Mouse (Mus musculus): ENCODE measurements around the gene Tox2. TPM values are rescaled to one million over a fixed set of nuclear protein-coding genes. Genes with fewer than 3 reads are reported as not detected.

Gene Tox2
- polyA plus RNA-seq, 1 experiment from 2014 or later, result 0.67 TPM

DNA sequence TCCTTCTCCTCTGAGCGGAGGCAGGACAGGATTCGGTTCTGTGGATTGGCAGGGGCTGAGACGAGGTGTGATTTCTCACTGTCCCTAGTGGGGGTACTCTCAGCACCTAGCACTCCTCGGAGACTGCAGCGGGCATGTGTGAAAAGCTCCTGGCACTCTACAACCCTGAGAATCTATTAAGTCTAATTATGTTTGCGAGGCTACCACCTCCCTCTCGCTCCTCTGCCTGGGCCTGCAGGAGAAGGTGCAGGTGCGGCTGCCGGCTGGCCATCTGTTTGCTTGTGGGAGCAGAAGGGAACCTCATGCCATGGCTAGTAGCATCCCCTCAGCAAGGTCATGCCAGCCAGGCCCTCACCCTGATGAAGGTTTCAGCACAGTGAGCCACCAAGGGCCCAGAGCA lies 100.1 kb downstream of the Tox2 start:
- Histone ChIP-seq H3K4me3 (ENCODE audit: low read depth, low read length) (no peak overlapping the region), H3K4me2 (ENCODE audit: low read depth, low read length) (no peak overlapping the region), H3K27me3 (ENCODE audit: control insufficient read depth, insufficient read depth, low read depth, low read length) (no peaks in the 10 kb centered on the region), H3K9ac (ENCODE audit: low read depth, low read length) (no peak overlapping the region), H3K27ac (ENCODE audit: low read length) (no peak overlapping the region), H3K4me1 (ENCODE audit: control insufficient read depth, low read depth, low read length) (no peaks in the 10 kb centered on the region), H3K36me3 (ENCODE audit: control insufficient read depth, insufficient read depth) (no peaks in the 10 kb centered on the region), H3K9me3 (replicated peaks; ENCODE audit: control insufficient read depth, low read length) (no peaks in the 10 kb centered on the region)
- no peak for ATAC-seq (ENCODE audit: low read depth)
- WGBS (ENCODE audit: insufficient replicate concordance), result 59% methylated on average over 9 of the region's 9 CpGs

DNA sequence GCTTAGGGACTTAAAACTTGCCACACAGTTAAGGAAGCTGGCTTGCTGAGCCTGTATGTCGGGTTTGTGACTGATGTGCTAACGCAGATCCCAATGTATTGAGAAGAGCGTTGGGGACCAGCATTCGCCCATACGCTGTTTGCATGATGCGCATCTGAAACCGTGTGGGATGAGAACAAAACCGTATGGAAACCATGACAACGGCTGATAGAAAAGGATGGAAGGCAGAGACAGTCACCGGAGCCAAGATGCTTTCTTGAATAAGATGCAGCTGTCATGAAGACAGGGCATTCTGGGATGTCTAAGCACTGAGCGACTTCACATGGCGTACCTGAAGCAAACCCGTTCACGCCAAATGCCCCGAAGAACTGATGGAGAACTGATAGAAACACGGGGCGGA lies 106.5 kb downstream of the Tox2 start:
- WGBS (ENCODE audit: insufficient replicate concordance), result 76% methylated on average over 17 of the region's 17 CpGs
- H3K36me3 ChIP-seq (ENCODE audit: control insufficient read depth, insufficient read depth), result no peaks in the 10 kb centered on the region
- no peak overlapping the region for H3K27ac ChIP-seq (ENCODE audit: low read length)
- no peaks in the 10 kb centered on the region for H3K4me1 ChIP-seq (ENCODE audit: control insufficient read depth, low read depth, low read length)
- no peak overlapping the region for H3K9ac ChIP-seq (ENCODE audit: low read depth, low read length)
- ATAC-seq (ENCODE audit: low read depth), result no peak
- no peak overlapping the region for H3K4me2 ChIP-seq (ENCODE audit: low read depth, low read length)
- no peaks in the 10 kb centered on the region for H3K27me3 ChIP-seq (ENCODE audit: control insufficient read depth, insufficient read depth, low read depth, low read length)
- H3K4me3 ChIP-seq (ENCODE audit: low read depth, low read length), result no peak overlapping the region
- H3K9me3 ChIP-seq (replicated peaks; ENCODE audit: control insufficient read depth, low read length), result no peaks in the 10 kb centered on the region

DNA sequence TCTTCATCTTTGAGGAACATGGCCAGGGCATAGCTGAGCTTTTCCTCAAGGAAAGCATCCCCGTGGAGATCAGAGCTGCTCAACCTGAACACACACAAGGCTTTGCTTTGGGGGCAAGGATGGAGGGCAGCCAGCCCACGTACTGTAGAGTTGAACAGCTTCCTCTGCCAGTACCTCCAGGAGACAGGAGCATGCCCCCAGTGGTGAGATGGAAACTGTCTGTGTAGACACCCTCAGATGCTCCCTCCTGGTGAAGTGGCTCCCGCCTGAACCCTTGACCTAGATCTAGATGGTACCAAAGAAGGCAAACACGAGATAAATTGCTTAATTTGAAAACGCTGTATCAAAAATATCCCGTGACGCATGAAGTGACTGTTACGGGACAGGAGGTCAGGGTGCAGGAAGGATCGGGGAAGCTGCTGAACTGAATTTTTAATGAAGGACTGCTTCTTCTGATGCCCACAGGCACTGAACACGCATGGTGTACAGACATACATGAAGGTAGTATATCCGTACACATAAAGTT lies 107.3 kb downstream of the Tox2 start:
- no peak overlapping the region for H3K4me3 ChIP-seq (ENCODE audit: low read depth, low read length)
- ATAC-seq (ENCODE audit: low read depth), result no peak
- H3K4me1 ChIP-seq (ENCODE audit: control insufficient read depth, low read depth, low read length), result no peaks in the 10 kb centered on the region
- no peak overlapping the region for H3K27ac ChIP-seq (ENCODE audit: low read length)
- no peak overlapping the region for H3K9ac ChIP-seq (ENCODE audit: low read depth, low read length)
- H3K36me3 ChIP-seq (ENCODE audit: control insufficient read depth, insufficient read depth), result no peaks in the 10 kb centered on the region
- H3K9me3 ChIP-seq (replicated peaks; ENCODE audit: control insufficient read depth, low read length), result no peaks in the 10 kb centered on the region
- WGBS (ENCODE audit: insufficient replicate concordance), result 57% methylated on average over 11 of the region's 11 CpGs
- no peaks in the 10 kb centered on the region for H3K27me3 ChIP-seq (ENCODE audit: control insufficient read depth, insufficient read depth, low read depth, low read length)
- H3K4me2 ChIP-seq (ENCODE audit: low read depth, low read length), result no peak overlapping the region

DNA sequence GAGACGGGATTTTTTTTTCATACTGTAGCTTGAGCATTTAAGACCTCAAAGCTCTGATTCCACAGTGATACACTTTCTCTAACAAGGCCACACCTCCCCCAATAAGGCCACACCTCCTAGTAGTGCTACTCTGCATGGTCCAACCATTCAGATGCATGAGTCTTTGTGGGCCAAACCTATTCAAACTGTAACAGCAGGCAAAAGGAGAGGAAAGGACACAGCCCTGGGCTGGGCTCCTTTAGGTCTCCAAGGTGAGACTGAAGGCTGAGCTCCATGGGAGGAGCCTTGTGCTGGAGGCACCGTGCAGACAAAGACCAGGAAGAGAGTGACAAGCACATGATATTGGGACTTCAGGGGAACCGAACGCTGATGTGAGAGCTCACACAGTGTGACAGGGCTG lies 114.4 kb downstream of the Tox2 start:
- H3K9ac ChIP-seq (ENCODE audit: low read depth, low read length), result no peak overlapping the region
- no peak overlapping the region for H3K27ac ChIP-seq (ENCODE audit: low read length)
- WGBS (ENCODE audit: insufficient replicate concordance), result 42% methylated on average over 4 of the region's 4 CpGs
- no peaks in the 10 kb centered on the region; the same call in 1 of the 2 replicates for H3K27me3 ChIP-seq (ENCODE audit: control insufficient read depth, insufficient read depth, low read depth, low read length)
- no peak for ATAC-seq (ENCODE audit: low read depth)
- no peak overlapping the region for H3K4me2 ChIP-seq (ENCODE audit: low read depth, low read length)
- H3K4me1 ChIP-seq (ENCODE audit: control insufficient read depth, low read depth, low read length), result no peaks in the 10 kb centered on the region
- H3K4me3 ChIP-seq (ENCODE audit: low read depth, low read length), result no peak overlapping the region
- H3K36me3 ChIP-seq (ENCODE audit: control insufficient read depth, insufficient read depth), result no peaks in the 10 kb centered on the region
- no peaks in the 10 kb centered on the region for H3K9me3 ChIP-seq (replicated peaks; ENCODE audit: control insufficient read depth, low read length)

DNA sequence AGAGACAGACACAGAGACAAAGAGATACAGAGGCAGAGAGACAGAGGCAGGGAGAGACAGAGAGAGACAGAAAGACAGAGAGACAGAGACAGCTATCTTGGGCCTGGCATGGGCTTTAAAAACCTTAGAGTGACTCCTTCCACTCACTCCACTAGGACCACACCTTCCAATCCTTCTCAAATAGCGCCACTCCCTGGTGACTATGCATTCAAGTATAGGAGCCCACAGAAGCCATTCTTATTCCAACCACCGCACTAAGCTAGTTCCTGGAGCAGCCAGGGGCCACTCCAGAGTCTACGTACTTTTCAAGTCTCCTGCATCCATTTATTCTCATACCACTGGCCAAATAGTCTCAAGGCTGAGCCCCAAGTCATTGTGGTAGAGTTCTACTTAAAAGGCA lies 115.9 kb downstream of the Tox2 start:
- H3K27me3 ChIP-seq (ENCODE audit: control insufficient read depth, insufficient read depth, low read depth, low read length), result no peaks in the 10 kb centered on the region; the same call in 1 of the 2 replicates
- no peak overlapping the region for H3K27ac ChIP-seq (ENCODE audit: low read length)
- ATAC-seq (ENCODE audit: low read depth), result no peak
- no peak overlapping the region for H3K9ac ChIP-seq (ENCODE audit: low read depth, low read length)
- WGBS (ENCODE audit: insufficient replicate concordance), result 70% methylated on average over 3 of the region's 3 CpGs
- no peaks in the 10 kb centered on the region for H3K9me3 ChIP-seq (replicated peaks; ENCODE audit: control insufficient read depth, low read length)
- H3K4me2 ChIP-seq (ENCODE audit: low read depth, low read length), result no peak overlapping the region
- H3K4me3 ChIP-seq (ENCODE audit: low read depth, low read length), result no peak overlapping the region
- no peaks in the 10 kb centered on the region for H3K4me1 ChIP-seq (ENCODE audit: control insufficient read depth, low read depth, low read length)
- H3K36me3 ChIP-seq (ENCODE audit: control insufficient read depth, insufficient read depth), result no peaks in the 10 kb centered on the region

DNA sequence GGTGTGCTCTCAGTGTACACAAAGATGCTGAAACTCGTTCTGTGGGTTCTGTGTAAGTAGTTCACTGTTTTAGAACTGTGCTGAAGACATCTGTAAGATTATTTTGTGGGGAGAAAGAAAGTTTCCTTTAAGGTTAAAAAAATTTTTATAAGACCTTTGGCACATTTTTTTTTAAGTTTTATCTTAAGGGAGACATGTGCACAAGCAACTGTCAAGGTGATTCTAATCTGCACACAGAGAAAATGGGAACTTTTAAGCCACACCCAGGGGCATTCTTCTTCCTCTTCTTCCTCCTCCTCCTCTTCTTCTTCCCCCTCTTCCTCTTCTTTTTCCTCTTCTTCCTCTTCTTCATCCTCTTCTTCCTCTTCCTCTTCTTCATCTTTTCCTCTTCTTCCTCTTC lies 120.2 kb downstream of the Tox2 start:
- no peaks in the 10 kb centered on the region for H3K9me3 ChIP-seq (replicated peaks; ENCODE audit: control insufficient read depth, low read length)
- H3K27ac ChIP-seq (ENCODE audit: low read length), result no peak overlapping the region
- H3K36me3 ChIP-seq (ENCODE audit: control insufficient read depth, insufficient read depth), result no peaks in the 10 kb centered on the region
- ATAC-seq (ENCODE audit: low read depth), result no peak
- H3K27me3 ChIP-seq (ENCODE audit: control insufficient read depth, insufficient read depth, low read depth, low read length), result no peaks in the 10 kb centered on the region; the same call in 1 of the 2 replicates
- H3K4me1 ChIP-seq (ENCODE audit: control insufficient read depth, low read depth, low read length), result no peaks in the 10 kb centered on the region
- no peak overlapping the region for H3K9ac ChIP-seq (ENCODE audit: low read depth, low read length)
- no peak overlapping the region for H3K4me3 ChIP-seq (ENCODE audit: low read depth, low read length)
- WGBS (ENCODE audit: insufficient replicate concordance), result 16% methylated on average over 1 of the region's 1 CpGs
- H3K4me2 ChIP-seq (ENCODE audit: low read depth, low read length), result no peak overlapping the region

DNA sequence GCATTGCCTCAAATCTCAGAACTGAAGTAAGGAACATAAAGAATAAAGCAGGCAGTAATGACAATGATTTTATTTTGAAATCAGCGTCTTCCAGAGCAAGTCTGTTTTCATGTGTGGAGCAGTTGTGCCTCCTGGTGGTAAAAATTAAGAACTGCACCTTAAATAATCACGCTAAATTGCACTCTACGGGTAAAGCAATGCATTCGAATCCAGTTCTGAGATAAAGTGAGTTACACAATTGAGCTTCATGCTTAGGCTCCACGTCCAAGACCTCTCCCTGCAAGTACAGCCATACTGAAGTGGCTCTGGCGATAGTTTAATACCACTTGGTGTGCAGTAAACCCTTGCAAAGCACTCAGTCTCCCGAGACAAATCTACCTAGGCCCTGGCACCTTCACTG lies 127.8 kb downstream of the Tox2 start:
- Histone ChIP-seq H3K4me1 (ENCODE audit: control insufficient read depth, low read depth, low read length) (no peaks in the 10 kb centered on the region), H3K27ac (ENCODE audit: low read length) (no peak overlapping the region), H3K27me3 (ENCODE audit: control insufficient read depth, insufficient read depth, low read depth, low read length) (no peaks in the 10 kb centered on the region), H3K4me2 (ENCODE audit: low read depth, low read length) (no peak overlapping the region), H3K4me3 (ENCODE audit: low read depth, low read length) (no peak overlapping the region), H3K9me3 (replicated peaks; ENCODE audit: control insufficient read depth, low read length) (no peaks in the 10 kb centered on the region), H3K36me3 (ENCODE audit: control insufficient read depth, insufficient read depth) (no peaks in the 10 kb centered on the region), H3K9ac (ENCODE audit: low read depth, low read length) (no peak overlapping the region)
- 17% methylated on average over 7 of the region's 7 CpGs for WGBS (ENCODE audit: insufficient replicate concordance)
- ATAC-seq (ENCODE audit: low read depth), result no peak

DNA sequence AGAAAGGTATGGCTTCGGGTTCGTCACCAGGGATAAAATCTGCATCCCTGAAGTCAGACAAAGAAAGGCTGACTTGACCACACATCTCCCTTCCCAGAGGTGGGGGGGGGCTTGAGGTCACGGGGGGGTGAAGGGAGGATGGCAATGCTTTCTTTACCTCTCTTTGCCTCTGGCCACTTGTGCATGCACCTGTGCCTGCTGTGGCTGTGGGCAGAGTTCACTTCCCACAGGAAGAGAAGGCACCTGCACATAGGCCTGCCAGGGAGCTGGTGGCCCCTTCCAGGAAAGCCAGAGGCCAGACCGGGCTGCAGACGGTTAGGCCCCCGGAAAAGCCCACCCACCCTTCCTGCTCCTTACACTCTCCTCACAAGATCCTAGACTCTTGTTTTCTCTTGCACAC lies 128.5 kb downstream of the Tox2 start:
- ATAC-seq (ENCODE audit: low read depth), result no peak
- Histone ChIP-seq H3K27ac (ENCODE audit: low read length) (no peak overlapping the region), H3K9me3 (replicated peaks; ENCODE audit: control insufficient read depth, low read length) (no peaks in the 10 kb centered on the region), H3K4me3 (ENCODE audit: low read depth, low read length) (no peak overlapping the region), H3K36me3 (ENCODE audit: control insufficient read depth, insufficient read depth) (no peaks in the 10 kb centered on the region), H3K27me3 (ENCODE audit: control insufficient read depth, insufficient read depth, low read depth, low read length) (no peaks in the 10 kb centered on the region; the same call in 1 of the 2 replicates), H3K4me1 (ENCODE audit: control insufficient read depth, low read depth, low read length) (no peaks in the 10 kb centered on the region), H3K9ac (ENCODE audit: low read depth, low read length) (no peak overlapping the region), H3K4me2 (ENCODE audit: low read depth, low read length) (no peak overlapping the region)
- WGBS (ENCODE audit: insufficient replicate concordance), result 56% methylated on average over 6 of the region's 6 CpGs

DNA sequence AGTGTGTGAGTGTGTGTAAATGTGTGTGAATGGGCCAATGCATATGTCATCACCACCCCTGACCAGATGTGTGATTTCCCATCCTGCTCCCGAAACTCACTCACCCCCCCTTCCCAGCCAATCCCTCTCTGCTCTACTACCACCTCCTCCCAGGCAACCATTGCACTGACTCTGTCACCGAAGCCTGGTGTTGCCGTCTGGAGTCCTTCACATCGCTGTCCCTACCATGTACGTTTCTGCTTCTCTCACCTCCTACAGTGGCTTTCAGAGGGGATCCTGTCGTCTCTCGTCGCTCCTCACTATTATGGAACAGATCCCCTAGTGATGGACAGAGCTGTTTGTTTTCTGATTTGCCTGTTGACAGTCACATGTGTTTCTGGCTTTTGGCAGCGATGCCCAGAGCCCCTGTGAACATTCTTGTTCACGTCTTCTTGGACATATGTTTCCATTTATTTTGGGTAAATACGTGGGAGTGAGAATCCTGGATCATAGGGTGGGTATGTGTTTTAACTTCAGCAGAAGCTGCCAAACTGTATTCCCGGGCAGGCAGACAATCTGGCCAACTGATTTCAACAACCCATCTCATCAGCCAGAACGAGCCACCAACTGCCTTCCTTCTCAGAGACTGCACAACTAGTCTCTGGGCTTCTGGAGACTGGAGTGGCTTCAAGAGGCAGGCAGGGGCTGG lies 129.6 kb downstream of the Tox2 start:
- no peak for ATAC-seq (ENCODE audit: low read depth)
- Histone ChIP-seq H3K9ac (ENCODE audit: low read depth, low read length) (no peak overlapping the region), H3K4me1 (ENCODE audit: control insufficient read depth, low read depth, low read length) (no peaks in the 10 kb centered on the region), H3K4me2 (ENCODE audit: low read depth, low read length) (no peak overlapping the region), H3K36me3 (ENCODE audit: control insufficient read depth, insufficient read depth) (no peaks in the 10 kb centered on the region), H3K9me3 (replicated peaks; ENCODE audit: control insufficient read depth, low read length) (no peaks in the 10 kb centered on the region), H3K27me3 (ENCODE audit: control insufficient read depth, insufficient read depth, low read depth, low read length) (peaks cover 6% of the 10 kb centered on the region), H3K4me3 (ENCODE audit: low read depth, low read length) (no peak overlapping the region), H3K27ac (ENCODE audit: low read length) (no peak overlapping the region)
- 58% methylated on average over 13 of the region's 13 CpGs for WGBS (ENCODE audit: insufficient replicate concordance)

Measured in liver, embryonic 16.5 days (tissue).